Mouse (Mus musculus): ENCODE results near the gene Pawr. TPM values are rescaled to one million over a fixed set of nuclear protein-coding genes. Genes with fewer than 3 reads are reported as not detected.

The Pawr gene
- polyA plus RNA-seq, 1 experiment from 2014 or later, result 10.5 TPM

DNA sequence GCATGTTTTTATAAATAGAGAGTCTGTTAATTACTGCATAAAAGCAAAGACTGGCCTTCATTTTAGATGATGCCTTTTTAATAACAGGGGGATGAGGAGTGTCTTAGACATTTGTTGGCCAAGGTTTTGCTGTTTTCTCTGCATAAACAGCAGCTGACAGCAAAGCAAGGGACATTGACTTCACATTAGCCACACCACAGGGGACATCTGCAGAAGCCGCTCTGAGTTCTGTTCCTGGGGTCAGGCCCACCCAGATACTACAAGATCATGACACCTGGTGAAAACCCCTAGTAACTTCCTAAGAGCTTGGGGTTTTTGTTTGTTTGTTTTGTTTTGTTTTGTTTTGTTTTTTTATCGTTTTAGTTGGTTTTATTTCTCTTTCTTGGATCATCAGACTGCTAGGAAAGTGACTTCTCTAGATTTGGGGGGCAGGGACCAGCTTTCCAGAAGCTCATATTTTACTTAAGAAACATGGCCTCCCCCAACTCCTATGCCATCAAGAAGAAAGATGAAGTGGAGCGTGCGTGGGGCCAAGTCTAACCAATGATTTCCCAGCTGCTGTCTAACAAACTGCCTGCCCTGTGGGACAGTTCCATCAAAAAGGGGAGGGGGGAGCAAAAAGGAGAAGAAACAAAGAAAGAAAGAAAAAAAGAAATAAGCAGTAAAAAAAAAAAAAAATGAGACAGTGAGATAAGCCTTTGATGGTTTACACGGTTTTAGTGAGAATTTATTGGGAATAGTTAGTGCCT, 57.4 kb downstream of the Pawr start:
- Histone ChIP-seq H3K4me1 (replicated peaks) (peaks cover 35% of the 10 kb centered on the region), H3K27ac (0 out of 2 replicates have a peak overlapping the region, but pooled peaks have one; percentile 16), H3K27me3 (ENCODE audit: insufficient read depth, poor library complexity, severe bottlenecking) (no peaks in the 10 kb centered on the region), H3K9me3 (no peaks in the 10 kb centered on the region), H3K4me3 (no peak overlapping the region), H3K36me3 (peaks cover 11% of the 10 kb centered on the region; the same call in 1 of the 2 replicates)
- no peak for DNase-seq (ENCODE audit: low spot score)
- WGBS, result 40% methylated on average over 5 of the region's 5 CpGs

DNA sequence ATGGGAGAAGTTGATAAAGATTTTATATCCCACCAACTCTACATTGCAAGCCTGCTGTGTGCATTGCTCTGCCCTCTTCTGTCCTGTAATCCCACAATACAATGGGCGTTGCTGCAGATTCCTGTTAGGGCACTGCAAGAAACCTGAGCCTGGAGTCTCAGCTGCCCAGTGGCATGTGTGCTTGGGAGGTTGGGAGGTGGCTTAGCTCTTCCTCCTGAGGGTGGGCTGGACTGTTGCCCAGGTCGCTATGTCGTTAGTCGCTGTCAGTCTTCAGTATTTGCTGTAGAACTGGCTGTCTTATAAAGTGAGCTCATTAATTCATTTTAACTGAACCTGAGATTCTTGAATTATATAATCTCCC, 58.0 kb downstream of the Pawr start:
- H3K36me3 ChIP-seq, result peaks cover 6% of the 10 kb centered on the region; the same call in 1 of the 2 replicates
- no peak overlapping the region for H3K27ac ChIP-seq
- no peaks in the 10 kb centered on the region for H3K9me3 ChIP-seq
- H3K27me3 ChIP-seq (ENCODE audit: insufficient read depth, poor library complexity, severe bottlenecking), result no peaks in the 10 kb centered on the region
- no peak overlapping the region for H3K4me3 ChIP-seq
- WGBS, result 25% methylated on average over 4 of the region's 4 CpGs
- peaks cover 31% of the 10 kb centered on the region for H3K4me1 ChIP-seq (replicated peaks)
- DNase-seq (ENCODE audit: low spot score), result peak; percentile 33

DNA sequence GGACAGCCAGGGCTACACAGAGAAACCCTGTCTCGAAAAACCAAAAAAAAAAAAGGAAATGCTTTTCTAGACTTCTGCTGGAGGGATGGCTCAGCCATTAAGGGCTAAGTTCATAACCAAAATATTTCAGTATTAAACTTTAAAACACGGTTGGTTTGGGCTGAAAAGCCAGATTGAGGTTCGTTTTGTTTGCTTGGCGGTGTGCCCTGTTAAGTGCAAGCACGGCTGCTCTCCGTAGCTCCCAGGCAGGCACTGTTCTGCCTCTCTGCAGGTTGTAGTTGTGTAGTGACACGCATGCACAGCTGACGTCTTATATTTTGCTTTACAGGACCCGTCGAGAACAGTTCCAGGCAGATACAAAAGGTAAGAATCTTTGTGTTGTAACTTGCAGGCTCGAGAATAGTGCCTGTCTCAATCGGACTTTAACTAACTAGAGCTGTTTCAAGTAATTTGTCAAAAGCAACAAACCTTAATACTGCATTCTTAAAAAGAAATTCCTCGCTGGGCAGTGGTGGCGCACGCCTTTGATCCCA, 59.5 kb downstream of the Pawr start:
- Histone ChIP-seq H3K36me3 (peaks cover 6% of the 10 kb centered on the region; the same call in 1 of the 2 replicates), H3K27ac (no peak overlapping the region), H3K27me3 (ENCODE audit: insufficient read depth, poor library complexity, severe bottlenecking) (no peaks in the 10 kb centered on the region), H3K4me3 (no peak overlapping the region), H3K4me1 (replicated peaks) (peaks cover 22% of the 10 kb centered on the region), H3K9me3 (no peaks in the 10 kb centered on the region)
- WGBS, result 94% methylated on average over 15 of the region's 15 CpGs
- no peak for DNase-seq (ENCODE audit: low spot score)

GRCm38 (mm10) chr10:108392151-108392550, 60.2 kb downstream of the Pawr start:
- no peaks in the 10 kb centered on the region for H3K27me3 ChIP-seq (ENCODE audit: insufficient read depth, poor library complexity, severe bottlenecking)

GRCm38 (mm10) chr10:108394306-108394705, 62.4 kb downstream of the Pawr start:
- Histone ChIP-seq H3K36me3 (peaks cover 6% of the 10 kb centered on the region; the same call in 1 of the 2 replicates), H3K4me3 (no peak overlapping the region), H3K27ac (no peak overlapping the region), H3K4me1 (replicated peaks) (peaks cover 8% of the 10 kb centered on the region), H3K27me3 (ENCODE audit: insufficient read depth, poor library complexity, severe bottlenecking) (no peaks in the 10 kb centered on the region), H3K9me3 (no peaks in the 10 kb centered on the region)
- DNase-seq (ENCODE audit: low spot score), result no peak
- 65% methylated on average over 4 of the region's 4 CpGs for WGBS

More at GRCm38 (mm10) chr10:108392151-108392550, 60.2 kb downstream of the Pawr start:
- no peak overlapping the region for H3K4me3 ChIP-seq
- peaks cover 22% of the 10 kb centered on the region for H3K4me1 ChIP-seq (replicated peaks)
- no peaks in the 10 kb centered on the region for H3K9me3 ChIP-seq
- DNase-seq (ENCODE audit: low spot score), result no peak
- H3K36me3 ChIP-seq, result peaks cover 6% of the 10 kb centered on the region; the same call in 1 of the 2 replicates
- WGBS, result 95% methylated on average over 10 of the region's 10 CpGs
- no peak overlapping the region for H3K27ac ChIP-seq

GRCm38 (mm10) chr10:108395229-108395628, 63.3 kb downstream of the Pawr start:
- H3K36me3 ChIP-seq, result peaks cover 6% of the 10 kb centered on the region; the same call in 1 of the 2 replicates
- H3K4me1 ChIP-seq (replicated peaks), result no peaks in the 10 kb centered on the region
- no peak for DNase-seq (ENCODE audit: low spot score)
- 93% methylated on average over 12 of the region's 12 CpGs for WGBS
- H3K27me3 ChIP-seq (ENCODE audit: insufficient read depth, poor library complexity, severe bottlenecking), result no peaks in the 10 kb centered on the region
- H3K27ac ChIP-seq, result no peak overlapping the region
- H3K9me3 ChIP-seq, result no peaks in the 10 kb centered on the region
- no peak overlapping the region for H3K4me3 ChIP-seq

DNA sequence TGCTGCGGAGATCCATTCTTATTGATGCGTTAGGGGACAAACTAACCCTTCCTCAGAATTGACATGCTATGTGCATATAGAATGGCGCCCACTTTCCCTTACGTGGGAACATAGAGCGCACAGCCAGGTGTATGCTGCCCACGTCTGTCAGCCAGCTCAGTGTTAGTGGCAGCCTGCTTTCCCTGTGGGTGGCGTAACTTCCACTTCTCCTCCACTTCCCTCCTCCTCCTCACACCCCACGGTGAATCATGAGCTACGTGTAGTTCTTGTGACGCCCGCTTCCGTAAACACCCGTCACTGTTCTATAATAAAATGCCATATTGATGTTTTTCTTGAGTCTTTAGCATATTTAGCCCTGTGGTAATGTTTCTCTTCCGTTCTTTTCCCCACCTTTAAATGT, 63.7 kb downstream of the Pawr start:
- H3K9me3 ChIP-seq, result no peaks in the 10 kb centered on the region
- H3K27ac ChIP-seq, result no peak overlapping the region
- H3K27me3 ChIP-seq (ENCODE audit: insufficient read depth, poor library complexity, severe bottlenecking), result no peaks in the 10 kb centered on the region
- no peak for DNase-seq (ENCODE audit: low spot score)
- H3K4me3 ChIP-seq, result no peak overlapping the region
- WGBS, result 96% methylated on average over 14 of the region's 14 CpGs
- H3K36me3 ChIP-seq, result peaks cover 4% of the 10 kb centered on the region; the same call in 1 of the 2 replicates
- no peaks in the 10 kb centered on the region for H3K4me1 ChIP-seq (replicated peaks)

GRCm38 (mm10) chr10:108402751-108403150, 70.8 kb downstream of the Pawr start:
- WGBS, result 87% methylated on average over 4 of the region's 4 CpGs
- H3K4me1 ChIP-seq (replicated peaks), result no peaks in the 10 kb centered on the region
- no peak overlapping the region for H3K27ac ChIP-seq
- H3K9me3 ChIP-seq, result no peaks in the 10 kb centered on the region
- H3K4me3 ChIP-seq, result no peak overlapping the region
- no peaks in the 10 kb centered on the region for H3K36me3 ChIP-seq
- no peak for DNase-seq (ENCODE audit: low spot score)
- H3K27me3 ChIP-seq (ENCODE audit: insufficient read depth, poor library complexity, severe bottlenecking), result no peaks in the 10 kb centered on the region

DNA sequence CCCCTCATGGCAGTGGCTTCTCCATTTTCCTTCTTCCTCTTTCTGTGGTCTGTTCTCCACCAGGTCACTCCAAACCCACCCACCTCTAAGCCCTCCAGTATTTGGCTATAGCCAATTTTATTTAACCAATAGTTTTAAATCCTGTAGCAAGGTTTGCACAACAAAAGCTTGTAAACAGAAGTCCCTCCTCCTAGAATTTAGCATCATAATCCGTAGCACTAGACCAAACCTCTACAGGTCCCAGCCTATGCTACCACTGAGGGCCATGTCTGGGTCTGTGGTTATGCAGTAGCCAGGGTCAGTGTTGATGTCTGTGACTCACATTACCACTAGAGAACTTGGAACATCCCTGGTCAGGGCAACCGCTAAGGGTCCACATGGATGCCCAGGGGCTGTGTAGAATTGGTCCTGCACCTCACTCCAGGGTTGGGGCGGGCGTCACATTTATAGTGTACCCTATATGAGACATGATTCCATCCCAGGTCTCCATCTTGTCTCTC, 71.5 kb downstream of the Pawr start:
- Histone ChIP-seq H3K27me3 (ENCODE audit: insufficient read depth, poor library complexity, severe bottlenecking) (no peaks in the 10 kb centered on the region), H3K4me3 (no peak overlapping the region), H3K27ac (no peak overlapping the region), H3K9me3 (no peaks in the 10 kb centered on the region), H3K4me1 (replicated peaks) (no peaks in the 10 kb centered on the region), H3K36me3 (no peaks in the 10 kb centered on the region)
- DNase-seq (ENCODE audit: low spot score), result no peak
- WGBS, result 96% methylated on average over 4 of the region's 4 CpGs

- DNase-seq (ENCODE audit: low spot score), result no peak
- Histone ChIP-seq H3K27ac (no peak overlapping the region), H3K4me1 (replicated peaks) (no peaks in the 10 kb centered on the region), H3K9me3 (no peaks in the 10 kb centered on the region), H3K27me3 (ENCODE audit: insufficient read depth, poor library complexity, severe bottlenecking) (no peaks in the 10 kb centered on the region), H3K4me3 (no peak overlapping the region), H3K36me3 (no peaks in the 10 kb centered on the region)
- 90% methylated on average over 9 of the region's 9 CpGs for WGBS
Measured at GRCm38 (mm10) chr10:108404087-108404486, 72.2 kb downstream of the Pawr start.

- H3K4me1 ChIP-seq (replicated peaks), result no peaks in the 10 kb centered on the region
- no peak overlapping the region for H3K27ac ChIP-seq
- no peak overlapping the region for H3K4me3 ChIP-seq
- H3K36me3 ChIP-seq, result no peaks in the 10 kb centered on the region
- H3K27me3 ChIP-seq (ENCODE audit: insufficient read depth, poor library complexity, severe bottlenecking), result no peaks in the 10 kb centered on the region
- no peaks in the 10 kb centered on the region for H3K9me3 ChIP-seq
- 67% methylated on average over 8 of the region's 8 CpGs for WGBS
- DNase-seq (ENCODE audit: low spot score), result no peak
Measured at GRCm38 (mm10) chr10:108405076-108405475, 73.2 kb downstream of the Pawr start.

DNA sequence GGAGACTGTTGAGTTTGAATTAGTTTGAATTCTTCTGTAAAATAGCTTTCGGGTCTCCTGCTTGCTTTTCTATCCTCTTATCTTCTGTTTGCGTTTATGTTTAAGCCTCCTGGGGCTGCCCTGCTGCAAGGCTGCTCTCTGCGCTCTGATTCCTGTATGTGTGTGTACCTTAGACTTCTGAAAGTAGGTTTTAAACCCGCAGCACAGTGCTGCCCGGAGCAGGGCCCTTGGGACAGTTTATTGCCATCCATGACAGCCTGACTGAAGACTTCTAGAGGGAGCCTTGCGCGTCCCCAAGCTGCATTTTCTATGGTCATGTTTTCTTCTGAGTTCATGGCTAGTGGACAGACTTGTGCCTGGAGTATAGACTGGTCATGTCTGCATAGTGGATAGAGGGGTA, 74.0 kb downstream of the Pawr start:
- Histone ChIP-seq H3K27me3 (ENCODE audit: insufficient read depth, poor library complexity, severe bottlenecking) (no peaks in the 10 kb centered on the region), H3K27ac (no peak overlapping the region), H3K4me3 (no peak overlapping the region), H3K4me1 (replicated peaks) (no peaks in the 10 kb centered on the region), H3K9me3 (no peaks in the 10 kb centered on the region), H3K36me3 (0 out of 2 replicates have a peak, but pooled peaks cover 2% of the 10 kb centered on the region)
- no peak for DNase-seq (ENCODE audit: low spot score)
- 70% methylated on average over 7 of the region's 7 CpGs for WGBS
